Mouse (Mus musculus): ENCODE measurements around the gene Vmn1r107.
"Not testable (repeated sequence)": the region's sequence is repeated elsewhere in the genome, so short reads cannot be mapped to it uniquely, and the experiment has no call there.

Vmn1r107 gene

DNA sequence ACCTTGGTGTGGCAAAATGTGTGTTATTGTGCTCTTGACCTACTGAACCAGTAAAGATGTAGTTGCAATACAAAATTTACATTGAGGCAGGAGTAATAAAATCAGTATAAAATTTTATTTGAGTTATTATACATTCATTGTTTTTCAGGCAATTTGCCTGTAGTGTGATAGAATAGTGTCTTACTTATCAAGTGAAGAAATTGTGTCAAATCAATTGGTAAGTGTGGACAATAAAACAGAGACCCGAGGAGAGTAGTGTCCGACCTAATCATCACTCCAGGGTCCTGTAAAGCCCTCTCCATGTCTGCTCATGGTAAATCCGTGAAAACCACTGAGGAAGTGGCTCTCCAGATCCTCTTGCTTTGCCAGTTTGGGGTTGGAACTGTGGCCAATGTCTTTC, at the start of gene Vmn1r107:
TSS of gene Vmn1r107 (plus strand) at position 301 of the 400 bp plus-strand sequence.
- not testable (repeated sequence) for DNase-seq (ENCODE audit: low spot score)

DNA sequence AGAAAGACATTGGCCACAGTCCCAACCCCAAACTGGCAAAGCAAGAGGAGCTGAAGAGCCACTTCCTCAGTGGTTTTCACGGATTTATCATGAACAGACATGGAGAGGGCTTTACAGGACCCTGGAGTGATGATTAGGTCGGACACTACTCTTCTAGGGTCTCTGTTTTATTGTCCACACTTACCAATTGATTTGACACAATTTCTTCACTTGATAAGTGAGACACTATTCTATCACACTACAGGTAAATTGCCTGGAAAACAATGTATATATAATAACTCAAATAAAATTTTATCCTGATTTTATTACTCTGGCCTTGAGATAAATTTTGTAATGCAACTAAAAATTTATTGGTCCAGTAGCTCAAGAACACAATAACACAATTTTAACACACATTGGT, 34.4 kb downstream of the Vmn1r107 start, which contains the start of gene Vmn1r111:
TSS of gene Vmn1r111 (minus strand) at position 101 of the 400 bp plus-strand sequence.
- not testable (repeated sequence) for DNase-seq (ENCODE audit: low spot score)
